Mouse (Mus musculus) mature B cell (primary cell): ENCODE results near the gene Lrriq1.

Experiments used
- in situ Hi-C: fragments of 300-500 bp; cut with MboI; formaldehyde crosslinking; loops from 2 replicates; pipeline ENCODE4 v1.14.3; 2019

Lrriq1 gene

GRCm38 (mm10) chr10:103029132-103029729, 206.9 kb downstream of the Lrriq1 start:
- in situ Hi-C loops = no loop called here

GRCm38 (mm10) chr10:103028253-103029131, 207.6 kb downstream of the Lrriq1 start:
- in situ Hi-C loops = no loop called here

- in situ Hi-C loops = no loop called here
Observed at GRCm38 (mm10) chr10:103027931-103028252, 208.2 kb downstream of the Lrriq1 start.

- in situ Hi-C loops = no loop called here
Observed at GRCm38 (mm10) chr10:103027226-103027930, 208.7 kb downstream of the Lrriq1 start.

- in situ Hi-C loops = no loop called here
Observed at GRCm38 (mm10) chr10:103026636-103027225, 209.4 kb downstream of the Lrriq1 start.

- in situ Hi-C loops = no loop called here
Observed at GRCm38 (mm10) chr10:103002556-103002955, 233.6 kb downstream of the Lrriq1 start.

- in situ Hi-C loops = no loop called here
Observed at GRCm38 (mm10) chr10:103000902-103001301, 235.2 kb downstream of the Lrriq1 start.

- in situ Hi-C loops = no loop called here
Observed at GRCm38 (mm10) chr10:102999584-102999983, 236.5 kb downstream of the Lrriq1 start.
